Mouse (Mus musculus) thymus, adult 2 months (tissue): Measurements from ENCODE around the gene Slc38a7. TPM values are rescaled to one million over a fixed set of nuclear protein-coding genes. Genes with fewer than 3 reads are reported as not detected.

Experiments
- polyA plus RNA-seq: library from polyadenylated mRNA; depleted of rRNA; stranded (reverse); fragments of >200 nt; gene quantifications from 2 replicates; pipeline ENCODE4 v1.2.3, GENCODE M21; 2012; rRNA removed

Gene Slc38a7
- polyA plus RNA-seq, 1 experiment, result 26.8 TPM

Other genes with a start within 250 kb of the Slc38a7 start
- gene Gins3, start 220.1 kb downstream of the Slc38a7 start, polyA plus RNA-seq, result 7.2 and 9.3 TPM in 2 replicates
- gene Ndrg4, start 176.6 kb downstream of the Slc38a7 start, polyA plus RNA-seq, result 7.4 and 28.3 TPM in 2 replicates
- 12.5 and 13.5 TPM in 2 replicates for gene Setd6, start 137.7 kb downstream of the Slc38a7 start, polyA plus RNA-seq
- 229 and 247 TPM in 2 replicates for gene Cnot1, start 46.1 kb downstream of the Slc38a7 start, polyA plus RNA-seq
- 30.9 and 43.4 TPM in 2 replicates for gene Sap18b, start 28.2 kb downstream of the Slc38a7 start, polyA plus RNA-seq
- gene Got2, start 35.0 kb upstream of the Slc38a7 start, polyA plus RNA-seq, result 87.6 and 97.7 TPM in 2 replicates